Mouse (Mus musculus) intestine, embryonic 16.5 days (tissue): ENCODE measurements around the gene Max. TPM values are rescaled to one million over a fixed set of nuclear protein-coding genes. Genes with fewer than 3 reads are reported as not detected.

Experiments used
- ATAC-seq: fragments of 200-750 bp; cut with Nextera tagmentation; 2 replicates; pipeline ENCODE4 v1.8.0; 2017; ENCODE audit warnings: moderate TSS enrichment, moderate library complexity
- H3K27ac ChIP-seq: fragments of 300-500 bp; sonication (generic); 2 replicates; pipeline ENCODE4 v1.5.1; 2014; ENCODE audit warnings: mild to moderate bottlenecking, low read length
- H3K27me3 ChIP-seq: fragments of 300-500 bp; sonication (generic); replicated peaks from 2 replicates; pipeline ENCODE4 v1.6.1; 2014; ENCODE audit warnings: low read length, control low read depth, mixed read lengths; ENCODE audit not compliant: control insufficient read depth, insufficient read depth
- H3K36me3 ChIP-seq: fragments of 300-500 bp; sonication (generic); 2 replicates; pipeline ENCODE4 v1.6.1; 2014; ENCODE audit warnings: low read length, control low read depth; ENCODE audit not compliant: control insufficient read depth, insufficient read depth
- H3K4me1 ChIP-seq: fragments of 300-500 bp; sonication (generic); 2 replicates; pipeline ENCODE4 v1.6.1; 2014; ENCODE audit warnings: low read length, control low read depth, mixed read lengths; ENCODE audit not compliant: control insufficient read depth, insufficient read depth
- H3K4me2 ChIP-seq: fragments of 300-500 bp; sonication (generic); 2 replicates; pipeline ENCODE4 v1.6.1; 2014; ENCODE audit warnings: low read depth, low read length, control low read depth
- H3K4me3 ChIP-seq: fragments of 300-500 bp; sonication (generic); 2 replicates; pipeline ENCODE4 v1.5.1; 2014; ENCODE audit warnings: mild to moderate bottlenecking, low read length
- H3K9ac ChIP-seq: fragments of 300-500 bp; sonication (generic); 2 replicates; pipeline ENCODE4 v1.6.1; 2014; ENCODE audit warnings: low read depth, low read length
- H3K9me3 ChIP-seq: fragments of 300-500 bp; sonication (generic); 2 replicates; pipeline ENCODE4 v1.6.1; 2016; ENCODE audit warnings: low read length, control low read depth; ENCODE audit not compliant: control insufficient read depth
- WGBS: fragments of 180-500 bp; shearing (Covaris S2); extraction: QIAGEN DNeasy Blood & Tissue Kit; methylation state at CpG from one replicate; pipeline ENCODE4 v1.1.7; 2014; 5-methylcytosine and 5-hydroxymethylcytosine counted together
- polyA plus RNA-seq: library from polyadenylated mRNA; unstranded; fragments of >200 nt; fragmentation: Nextera tagmentation; extraction: Ambion mirVana; gene quantifications from 2 replicates; pipeline ENCODE4 v1.2.1, GENCODE M21; 2015

Max gene
- polyA plus RNA-seq, 1 experiment from 2014 or later, result 15.0 TPM

DNA sequence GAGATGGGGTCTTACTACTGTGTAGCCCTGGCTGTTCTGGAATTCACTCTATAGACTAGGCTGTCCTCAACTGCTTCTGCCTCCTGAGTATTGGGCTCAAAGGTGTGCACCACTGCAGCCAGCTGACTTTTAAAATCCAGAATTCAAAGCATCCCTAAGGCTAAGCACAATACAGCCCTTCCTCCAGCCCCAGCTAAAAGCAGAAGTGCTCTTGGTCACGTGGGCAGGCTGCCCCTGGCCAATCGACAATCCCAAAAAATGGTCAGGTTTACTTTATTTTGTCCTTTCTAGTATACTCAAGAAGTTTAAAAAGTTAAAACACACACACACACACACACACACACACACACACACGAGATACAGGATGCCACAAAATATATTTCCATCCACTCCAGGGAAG lies 19.0 kb downstream of the Max start:
- H3K4me3 ChIP-seq, result no peak overlapping the region
- ATAC-seq, result no peak
- no peaks in the 10 kb centered on the region for H3K9me3 ChIP-seq
- H3K27ac ChIP-seq, result no peak overlapping the region
- H3K9ac ChIP-seq, result no peak overlapping the region
- H3K27me3 ChIP-seq, result no peaks in the 10 kb centered on the region
- H3K4me1 ChIP-seq, result no peaks in the 10 kb centered on the region
- peaks cover 17% of the 10 kb centered on the region for H3K36me3 ChIP-seq
- no peak overlapping the region for H3K4me2 ChIP-seq
- 79% methylated on average over 3 of the region's 3 CpGs for WGBS

DNA sequence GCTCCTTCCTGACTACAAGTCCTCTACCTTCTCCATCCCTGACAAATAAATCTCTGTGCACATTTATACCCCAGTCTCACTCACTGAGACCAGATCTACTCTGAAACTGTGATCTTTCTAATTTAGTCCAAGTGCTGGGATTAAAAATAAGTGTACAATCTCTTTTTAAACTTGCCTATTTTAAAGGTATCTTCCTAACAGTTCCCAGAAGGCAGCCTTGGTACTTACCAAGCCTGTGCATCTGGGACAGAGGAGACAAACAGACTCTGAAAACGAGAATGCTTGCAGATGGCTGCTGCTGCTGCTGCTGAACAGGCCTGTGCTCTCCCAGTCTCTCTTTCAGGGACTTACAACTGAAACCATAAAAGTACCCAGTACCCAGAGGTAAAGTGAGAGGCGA lies 19.5 kb downstream of the Max start:
- Histone ChIP-seq H3K9me3 (no peaks in the 10 kb centered on the region), H3K9ac (no peak overlapping the region), H3K4me2 (no peak overlapping the region), H3K36me3 (peaks cover 13% of the 10 kb centered on the region), H3K4me1 (no peaks in the 10 kb centered on the region), H3K4me3 (no peak overlapping the region), H3K27ac (no peak overlapping the region), H3K27me3 (no peaks in the 10 kb centered on the region)
- no peak for ATAC-seq
- WGBS, result 80% methylated on average over 2 of the region's 2 CpGs

DNA sequence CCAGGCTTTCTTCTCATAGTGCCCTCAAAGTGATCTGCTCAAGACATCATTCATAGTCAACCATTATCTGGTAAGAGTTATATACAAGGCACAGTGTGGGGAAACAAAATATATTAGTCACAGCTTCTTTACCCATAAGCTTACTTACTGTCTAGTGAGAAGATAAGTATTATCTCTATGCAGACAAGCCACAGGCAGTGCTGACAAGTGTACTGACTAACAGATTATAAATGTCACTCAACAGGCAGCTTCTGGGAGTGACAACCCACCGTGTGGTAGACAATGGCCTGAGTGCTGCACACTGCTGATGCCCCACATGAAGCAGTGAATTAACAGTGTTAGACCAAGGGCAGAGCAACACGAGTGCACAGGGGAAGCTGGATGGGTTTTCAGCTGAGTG lies 20.5 kb downstream of the Max start:
- Histone ChIP-seq H3K27me3 (no peaks in the 10 kb centered on the region), H3K4me1 (no peaks in the 10 kb centered on the region), H3K9me3 (no peaks in the 10 kb centered on the region), H3K27ac (no peak overlapping the region), H3K9ac (no peak overlapping the region), H3K36me3 (peaks cover 15% of the 10 kb centered on the region), H3K4me2 (no peak overlapping the region), H3K4me3 (no peak overlapping the region)
- no peak for ATAC-seq
- 63% methylated on average over 2 of the region's 2 CpGs for WGBS

DNA sequence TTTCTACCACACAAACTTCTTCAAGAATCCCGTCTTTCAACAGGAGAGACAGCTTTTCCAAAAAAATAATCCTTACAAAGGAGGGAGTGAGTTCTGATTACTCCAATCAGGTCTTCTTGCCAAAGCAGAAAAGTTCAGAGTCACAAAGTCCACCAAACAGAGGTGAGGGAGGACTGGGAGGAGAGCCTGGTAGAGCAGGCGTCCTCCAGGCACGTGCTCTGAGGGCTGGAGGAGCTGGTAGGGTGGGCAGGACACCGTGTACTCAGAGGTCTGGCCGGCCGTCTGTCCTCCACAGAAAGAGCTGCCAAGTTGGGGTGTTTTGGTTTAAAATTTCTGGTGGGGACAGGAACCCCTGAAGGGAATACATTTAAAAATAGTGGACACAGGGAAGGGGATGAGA lies 24.0 kb downstream of the Max start:
- H3K27me3 ChIP-seq, result no peaks in the 10 kb centered on the region
- peaks cover 15% of the 10 kb centered on the region for H3K36me3 ChIP-seq
- no peak overlapping the region for H3K9ac ChIP-seq
- WGBS, result 85% methylated on average over 6 of the region's 6 CpGs
- H3K4me3 ChIP-seq, result no peak overlapping the region
- H3K4me2 ChIP-seq, result no peak overlapping the region
- no peak for ATAC-seq
- H3K9me3 ChIP-seq, result no peaks in the 10 kb centered on the region
- H3K4me1 ChIP-seq, result no peaks in the 10 kb centered on the region
- H3K27ac ChIP-seq, result no peak overlapping the region

DNA sequence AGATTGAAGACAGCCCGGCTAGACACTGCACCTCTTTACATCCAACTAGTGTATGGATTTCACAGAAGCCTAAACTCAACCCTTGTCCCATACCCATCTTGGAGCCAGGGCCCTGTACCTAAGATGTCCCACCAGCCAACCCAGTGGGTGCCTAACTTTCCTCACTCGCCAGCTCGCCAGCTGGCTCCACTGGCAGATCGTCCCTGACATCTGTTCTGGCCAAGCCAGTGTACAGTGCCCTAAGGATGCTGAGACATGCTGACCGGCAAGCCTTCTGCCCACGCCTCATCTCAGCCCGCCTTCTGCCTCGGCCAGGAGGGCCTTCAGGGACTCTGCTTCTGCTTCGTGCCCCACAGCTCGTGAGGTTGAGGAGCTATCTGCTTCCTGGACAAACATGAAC lies 25.8 kb downstream of the Max start:
- H3K4me1 ChIP-seq, result no peaks in the 10 kb centered on the region
- no peaks in the 10 kb centered on the region for H3K9me3 ChIP-seq
- no peak for ATAC-seq
- H3K27ac ChIP-seq, result no peak overlapping the region
- H3K4me3 ChIP-seq, result no peak overlapping the region
- H3K9ac ChIP-seq, result no peak overlapping the region
- WGBS, result 95% methylated on average over 10 of the region's 10 CpGs
- no peak overlapping the region for H3K4me2 ChIP-seq
- peaks cover 15% of the 10 kb centered on the region for H3K36me3 ChIP-seq
- H3K27me3 ChIP-seq, result no peaks in the 10 kb centered on the region

DNA sequence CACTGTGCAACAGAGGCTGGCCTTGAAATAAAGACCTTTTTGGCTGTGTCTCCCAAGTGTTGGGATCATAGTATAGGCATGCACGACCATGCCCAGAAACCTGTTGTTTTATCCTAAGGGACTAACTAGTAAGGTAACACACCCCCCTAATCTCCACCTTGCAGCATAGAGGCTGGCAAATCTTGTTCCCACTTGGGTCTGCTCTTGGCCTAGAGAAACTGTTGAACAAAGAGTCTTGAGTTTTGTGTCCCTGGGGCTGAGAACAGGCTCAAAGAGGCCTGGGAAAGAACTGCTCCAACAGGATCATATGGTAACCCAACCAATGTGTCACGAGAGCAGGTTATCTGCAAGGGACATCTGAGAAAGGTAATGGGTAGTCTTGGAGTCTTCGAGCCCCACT lies 27.6 kb downstream of the Max start:
- H3K4me3 ChIP-seq, result no peak overlapping the region
- peaks cover 10% of the 10 kb centered on the region; the same call in 1 of the 2 replicates for H3K36me3 ChIP-seq
- H3K9me3 ChIP-seq, result no peaks in the 10 kb centered on the region
- no peak overlapping the region for H3K9ac ChIP-seq
- no peak for ATAC-seq
- no peaks in the 10 kb centered on the region for H3K27me3 ChIP-seq
- H3K4me2 ChIP-seq, result no peak overlapping the region
- WGBS, result 94% methylated on average over 3 of the region's 3 CpGs
- peaks cover 6% of the 10 kb centered on the region; the same call in 1 of the 2 replicates for H3K4me1 ChIP-seq
- H3K27ac ChIP-seq, result no peak overlapping the region

DNA sequence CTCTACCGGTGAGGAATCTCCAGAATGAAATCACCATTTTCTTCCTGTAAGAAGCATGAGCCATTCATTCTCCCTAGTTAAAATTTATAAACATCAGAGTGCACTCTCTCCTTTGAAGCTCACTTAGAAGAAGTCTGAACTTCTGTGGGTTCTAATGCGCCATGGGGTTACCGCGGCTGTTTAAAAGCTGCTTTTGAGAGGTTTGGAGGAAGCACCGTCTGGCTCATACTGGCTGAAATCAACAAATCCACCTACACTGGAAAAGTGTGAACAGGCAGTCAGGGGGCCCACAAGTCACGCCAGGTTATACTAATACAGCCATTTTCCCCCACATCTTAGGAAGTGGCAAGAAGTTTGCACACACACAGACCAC lies 29.3 kb downstream of the Max start:
- Histone ChIP-seq H3K4me1 (peaks cover 6% of the 10 kb centered on the region; the same call in 1 of the 2 replicates), H3K36me3 (peaks cover 7% of the 10 kb centered on the region; the same call in 1 of the 2 replicates), H3K9me3 (no peaks in the 10 kb centered on the region), H3K4me3 (no peak overlapping the region), H3K27me3 (no peaks in the 10 kb centered on the region), H3K4me2 (no peak overlapping the region), H3K27ac (no peak overlapping the region), H3K9ac (no peak overlapping the region)
- no peak for ATAC-seq
- WGBS, result 58% methylated on average over 6 of the region's 6 CpGs

DNA sequence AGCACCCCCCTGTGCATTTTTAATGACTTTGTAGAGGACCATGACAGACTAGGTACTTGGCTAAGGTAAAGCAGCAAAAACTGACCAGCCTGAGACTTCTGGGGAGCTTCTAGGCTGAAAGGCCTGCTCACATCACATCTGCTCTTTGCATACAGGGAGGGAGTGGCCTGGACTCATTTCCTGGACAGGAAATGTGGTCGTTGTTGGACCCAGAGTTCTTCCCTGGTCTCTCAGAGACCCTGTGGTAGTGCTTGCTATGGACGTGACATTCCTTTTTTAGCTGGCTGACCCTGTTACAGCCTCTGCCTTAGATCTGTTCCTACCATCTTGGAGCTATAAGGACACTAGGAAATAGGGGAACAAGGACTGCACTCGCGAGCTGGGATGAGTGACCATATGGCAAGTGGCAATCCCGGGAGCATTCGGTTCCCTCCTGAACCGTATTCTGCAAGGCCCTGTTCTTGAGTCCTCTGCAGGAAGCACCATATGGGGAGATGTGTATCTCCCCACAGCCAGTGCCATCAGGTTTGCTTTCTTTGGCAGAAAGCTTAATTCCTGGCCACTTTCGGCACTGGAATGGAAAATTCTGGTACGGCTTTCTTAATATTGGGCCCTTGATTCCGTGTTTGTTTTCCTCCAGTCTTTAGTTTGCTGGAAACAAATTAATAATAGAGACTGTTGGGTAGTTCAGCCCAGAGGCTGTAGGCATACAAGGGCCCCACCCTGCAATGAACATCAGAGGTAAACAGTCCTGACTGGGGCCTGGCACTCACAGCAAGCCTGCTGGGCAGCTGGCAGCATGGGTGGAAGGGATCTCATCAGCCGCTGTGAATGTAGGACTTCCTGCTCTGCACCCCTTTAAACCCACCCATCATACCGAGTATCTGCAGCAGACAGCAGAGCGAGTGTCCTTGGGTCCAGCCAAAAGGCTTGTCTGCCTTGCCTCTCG lies 30.0 kb downstream of the Max start:
- Histone ChIP-seq H3K4me2 (no peak overlapping the region), H3K4me1 (peaks cover 6% of the 10 kb centered on the region; the same call in 1 of the 2 replicates), H3K27me3 (no peaks in the 10 kb centered on the region), H3K4me3 (no peak overlapping the region), H3K9ac (no peak overlapping the region), H3K27ac (peak overlapping the region; percentile 30; the same call in 1 of the 2 replicates), H3K36me3 (peaks cover 7% of the 10 kb centered on the region; the same call in 1 of the 2 replicates), H3K9me3 (no peaks in the 10 kb centered on the region)
- no peak for ATAC-seq
- 67% methylated on average over 14 of the region's 14 CpGs for WGBS

DNA sequence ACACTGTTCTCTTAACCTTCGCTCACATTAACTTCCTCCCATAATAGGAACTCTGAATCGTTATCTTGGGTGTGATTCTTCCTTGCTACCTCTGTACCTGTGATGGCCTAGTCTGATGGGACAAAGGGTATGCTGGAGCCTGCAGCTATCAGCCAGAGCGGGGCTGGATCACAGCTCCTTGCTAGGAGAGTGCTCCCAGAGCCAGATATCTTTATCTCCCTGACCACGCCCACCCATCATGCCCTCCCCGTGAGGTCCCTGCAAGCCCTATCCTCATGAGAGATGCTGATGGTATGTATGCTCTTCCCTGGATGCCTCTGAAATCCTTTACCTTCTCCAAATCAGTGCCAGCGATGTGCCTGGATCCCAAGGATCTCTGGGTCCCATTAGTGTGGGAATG lies 31.8 kb downstream of the Max start:
- Histone ChIP-seq H3K4me3 (no peak overlapping the region), H3K36me3 (no peaks in the 10 kb centered on the region), H3K4me2 (no peak overlapping the region), H3K9ac (no peak overlapping the region), H3K27ac (no peak overlapping the region), H3K4me1 (peaks cover 6% of the 10 kb centered on the region; the same call in 1 of the 2 replicates), H3K27me3 (no peaks in the 10 kb centered on the region), H3K9me3 (no peaks in the 10 kb centered on the region)
- 62% methylated on average over 6 of the region's 6 CpGs for WGBS
- peak; percentile 44 for ATAC-seq
